Mouse (Mus musculus) bone marrow macrophage, adult 2 months (primary cell): ENCODE measurements around the gene Zfp872.

Source experiments
- CTCF ChIP-seq: IDR thresholded peaks from 2 replicates; pipeline ENCODE4 v1.5.1; 2012; ENCODE audit warnings: low read depth, mild to moderate bottlenecking, low read length, moderate library complexity
- POLR2A ChIP-seq: IDR thresholded peaks from 2 replicates; pipeline ENCODE4 v1.6.1; 2012; ENCODE audit warnings: mild to moderate bottlenecking, low read depth, low read length, borderline replicate concordance

DNA sequence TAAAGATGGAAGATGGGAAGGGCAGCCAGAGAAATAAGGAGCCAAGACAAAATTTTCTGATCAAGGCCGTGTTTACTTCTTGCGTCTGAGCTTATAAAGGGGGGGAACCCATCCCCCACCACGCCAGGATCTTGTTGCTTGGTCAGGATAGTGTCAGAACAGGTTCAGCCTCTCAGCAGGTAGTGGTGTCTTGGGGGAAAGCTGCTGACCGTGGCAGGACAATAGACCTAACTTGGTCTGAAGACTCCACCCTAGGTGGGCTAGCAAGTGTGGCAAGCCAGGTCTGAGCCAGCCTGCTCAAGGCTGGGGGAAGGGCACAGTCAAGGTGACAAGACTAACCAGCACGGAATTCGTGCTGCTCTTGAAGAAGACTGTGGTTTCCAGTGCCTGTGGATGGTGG is 26.6 kb upstream of the Zfp872 start:
- TF ChIP-seq CTCF, result no peak
- no peak for TF ChIP-seq POLR2A
